Mouse (Mus musculus) liver, adult 2 months (tissue): Measurements from ENCODE around the gene Mgme1. TPM values are rescaled to one million over a fixed set of nuclear protein-coding genes. Genes with fewer than 3 reads are reported as not detected.

Experiments
- DNase-seq: peaks from one replicate; pipeline ENCODE4 v3.0.0-alpha.2; 2011; ENCODE audit warnings: low read depth, low spot score; ENCODE audit errors: extremely low read depth
- H3K27ac ChIP-seq: fragments of 200-500 bp; replicated peaks from 2 replicates; pipeline ENCODE4 v1.5.1; 2012; ENCODE audit warnings: low read depth, mild to moderate bottlenecking, control low read depth, inconsistent platforms, low read length; ENCODE audit not compliant: insufficient read depth
- H3K27me3 ChIP-seq: fragments of 200-500 bp; 2 replicates; pipeline ENCODE4 v1.6.1; 2012; ENCODE audit warnings: mild to moderate bottlenecking, moderate library complexity, low read length, inconsistent platforms; ENCODE audit not compliant: control insufficient read depth, insufficient read depth
- H3K36me3 ChIP-seq: fragments of 200-500 bp; 2 replicates; pipeline ENCODE4 v1.6.1; 2012; ENCODE audit warnings: low read length, inconsistent platforms; ENCODE audit not compliant: control insufficient read depth, insufficient read depth
- H3K4me1 ChIP-seq: fragments of 200-500 bp; 2 replicates; pipeline ENCODE4 v1.6.1; 2011; ENCODE audit warnings: low read length; ENCODE audit not compliant: control insufficient read depth, insufficient read depth
- H3K4me3 ChIP-seq: fragments of 200-500 bp; 2 replicates; pipeline ENCODE4 v1.5.1; 2011; ENCODE audit warnings: low read depth, mild to moderate bottlenecking, control low read depth, low read length, moderate library complexity; ENCODE audit not compliant: insufficient read depth
- H3K79me2 ChIP-seq: fragments of 200-500 bp; 2 replicates; pipeline ENCODE4 v1.6.1; 2012; ENCODE audit warnings: inconsistent platforms, mild to moderate bottlenecking, low read length, moderate library complexity; ENCODE audit not compliant: control insufficient read depth, insufficient read depth
- H3K9ac ChIP-seq: fragments of 200-500 bp; 2 replicates; pipeline ENCODE4 v1.6.1; 2012; ENCODE audit warnings: low read depth, mild to moderate bottlenecking, control low read depth, inconsistent platforms, low read length
- CTCF ChIP-seq: fragments of 200-500 bp; IDR thresholded peaks from 2 replicates; pipeline ENCODE4 v1.5.1; 2011; ENCODE audit warnings: low read depth, low read length, control low read depth
- POLR2A ChIP-seq: fragments of 200-500 bp; IDR thresholded peaks from 2 replicates; pipeline ENCODE4 v1.6.1; 2011; ENCODE audit warnings: low read length, control low read depth; ENCODE audit not compliant: insufficient read depth; ENCODE audit errors: extremely low read depth
- whole genome bisulfite sequencing: fragments of 180-500 bp; shearing (Covaris S2); methylation state at CpG from one replicate; pipeline ENCODE4 v1.1.7; 2018; 5-methylcytosine and 5-hydroxymethylcytosine counted together
- polyA plus RNA-seq: library from polyadenylated mRNA; depleted of rRNA; stranded (reverse); fragments of >200 nt; gene quantifications from 2 replicates; pipeline ENCODE4 v1.2.3, GENCODE M21; 2012; rRNA removed
- total RNA-seq: library from RNA; depleted of rRNA; stranded (reverse); fragments of >200 nt; gene quantifications from 2 replicates; pipeline ENCODE4 v1.2.3, GENCODE M21; 2014; rRNA removed

Gene Mgme1
- 6.8 and 7.2 TPM in 2 replicates for total RNA-seq
- 3.0 and 3.5 TPM in 2 replicates for polyA plus RNA-seq

GRCm38 (mm10) chr2:144270507-144271420 is at the start of gene Mgme1, which contains the start of gene Snx5:
Gene Mgme1, plus strand, starts transcription at chr2:144270663.
Gene Snx5, minus strand, starts transcription at chr2:144270906.
- Histone ChIP-seq H3K36me3 (no peaks in the 10 kb centered on the region; the same call in 1 of the 2 replicates), H3K9ac (peak within 1 kb of the TSS; percentile 95), H3K4me1 (peaks cover 5% of the 10 kb centered on the region; the same call in 1 of the 2 replicates), H3K27me3 (no peaks in the 10 kb centered on the region), H3K79me2 (no peaks in the 10 kb centered on the region; the same call in 1 of the 2 replicates), H3K27ac (peak within 1 kb of the TSS; percentile 96), H3K4me3 (peak within 1 kb of the TSS; percentile 97)
- under 1% methylated on average over 93 of the region's 93 CpGs for WGBS
- peak; percentile 76 for DNase-seq
- TF ChIP-seq POLR2A = peak; percentile 59; the same call in 1 of the 2 replicates
- no peak for TF ChIP-seq CTCF

DNA sequence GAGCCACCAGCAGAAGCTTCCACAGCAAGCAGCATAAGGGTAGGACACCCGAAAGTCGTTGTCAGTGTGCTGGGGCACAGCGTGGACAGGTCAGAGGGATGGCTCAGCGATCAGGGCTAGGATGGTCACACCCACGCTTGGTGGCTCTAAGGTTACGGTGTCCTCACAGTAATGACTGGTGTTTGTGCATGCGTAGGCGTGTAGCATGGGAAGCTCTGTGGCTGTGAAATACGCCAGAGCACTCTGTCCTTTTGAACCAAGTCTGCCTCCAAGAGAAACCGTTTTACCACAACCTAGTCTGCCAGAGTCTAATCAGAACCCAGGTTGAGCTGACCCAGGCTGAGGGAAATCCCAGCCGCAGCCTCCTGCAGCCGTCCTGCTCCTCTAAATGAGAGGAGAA is 46.1 kb upstream of the Mgme1 start:
- peak; percentile 84 for DNase-seq
- TF ChIP-seq CTCF (no peak), POLR2A (no peak)
- peak overlapping the region; percentile 16; the same call in 1 of the 2 replicates for H3K27ac ChIP-seq
- 19% methylated on average over 12 of the region's 12 CpGs for WGBS
- no peaks in the 10 kb centered on the region for H3K27me3 ChIP-seq
- peak overlapping the region; percentile 34 for H3K4me3 ChIP-seq
- no peaks in the 10 kb centered on the region for H3K79me2 ChIP-seq
- peaks cover 3% of the 10 kb centered on the region for H3K4me1 ChIP-seq
- peak overlapping the region; percentile 48 for H3K9ac ChIP-seq
- no peaks in the 10 kb centered on the region for H3K36me3 ChIP-seq

DNA sequence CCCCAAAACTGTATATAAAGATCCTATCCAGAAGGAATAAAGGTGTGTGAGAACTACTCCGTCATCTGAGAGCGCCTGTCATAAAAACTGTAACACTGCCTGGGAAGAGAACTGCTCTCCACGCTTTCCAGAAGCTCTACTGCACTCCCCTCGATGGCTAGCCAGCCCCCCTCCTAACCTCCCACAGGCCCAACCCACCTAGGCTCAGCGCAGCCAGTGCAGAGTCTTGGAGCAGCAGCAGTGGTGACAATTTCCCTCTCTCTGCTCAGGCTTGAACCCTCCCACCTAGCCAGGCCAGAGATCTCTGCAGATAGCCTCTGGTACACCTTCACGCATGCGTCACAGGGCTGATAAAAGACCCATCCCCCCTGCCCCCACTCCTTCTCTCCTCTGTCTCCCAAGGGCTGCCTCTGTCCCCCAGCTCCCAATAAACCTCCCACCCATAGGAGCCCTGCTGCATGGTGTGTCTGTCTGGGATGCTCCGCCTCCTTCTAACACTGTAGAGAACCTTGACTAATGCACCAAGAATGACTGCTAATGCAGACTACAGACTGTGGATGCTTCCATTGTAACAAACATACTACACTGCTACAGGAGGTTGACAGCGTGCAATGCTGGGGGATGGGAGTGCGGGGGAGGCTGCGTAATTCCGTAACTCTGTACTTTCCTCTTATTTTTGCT is 43.4 kb upstream of the Mgme1 start:
- Histone ChIP-seq H3K27ac (no peak overlapping the region), H3K4me1 (peaks cover 8% of the 10 kb centered on the region), H3K36me3 (no peaks in the 10 kb centered on the region), H3K4me3 (no peak overlapping the region), H3K9ac (no peak overlapping the region), H3K27me3 (no peaks in the 10 kb centered on the region), H3K79me2 (no peaks in the 10 kb centered on the region)
- TF ChIP-seq CTCF (no peak), POLR2A (no peak)
- no peak for DNase-seq
- 97% methylated on average over 12 of the region's 12 CpGs for WGBS

DNA sequence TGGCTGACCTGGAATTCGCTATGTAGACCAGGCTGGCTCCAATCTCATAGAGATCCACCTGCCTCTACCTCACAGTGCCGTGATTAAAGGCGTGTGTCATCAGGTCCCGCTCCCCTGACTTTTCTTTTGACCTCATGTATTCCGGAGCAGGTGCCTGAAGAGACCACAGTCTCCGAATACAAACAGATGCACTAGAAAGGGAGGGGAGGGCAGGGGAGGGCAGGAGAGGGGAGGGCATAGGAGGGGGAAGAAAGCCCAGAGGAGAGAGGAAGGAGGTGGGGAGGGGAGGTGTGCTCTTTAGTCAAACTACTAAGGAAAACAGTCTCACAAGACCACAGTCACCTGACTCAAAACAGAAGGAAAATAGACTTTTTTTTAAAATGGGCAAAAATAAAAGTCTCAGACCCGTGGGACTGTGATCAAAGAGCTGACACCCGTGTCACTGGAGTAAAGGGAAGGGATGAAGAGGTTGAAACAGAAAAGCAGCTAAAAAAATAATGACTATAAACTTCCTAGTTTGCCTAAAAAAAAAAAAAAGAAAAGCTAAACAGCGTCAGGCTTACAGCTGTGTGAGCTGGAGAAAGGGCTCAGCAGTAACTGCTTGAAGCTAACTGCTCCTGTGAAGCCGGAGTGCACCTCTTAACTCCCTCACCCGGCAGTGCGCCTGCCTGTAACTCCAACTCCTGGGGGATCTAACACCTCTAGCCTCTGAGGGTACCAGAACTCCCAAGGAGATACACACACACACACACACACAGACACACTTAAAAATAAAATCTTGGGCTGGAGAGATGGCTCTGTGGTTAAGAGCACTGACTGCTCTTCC is 41.7 kb upstream of the Mgme1 start:
- no peak overlapping the region for H3K27ac ChIP-seq
- DNase-seq = no peak
- H3K36me3 ChIP-seq = no peaks in the 10 kb centered on the region
- H3K79me2 ChIP-seq = no peaks in the 10 kb centered on the region
- no peak overlapping the region for H3K4me3 ChIP-seq
- TF ChIP-seq CTCF (no peak), POLR2A (no peak)
- WGBS = 93% methylated on average over 12 of the region's 12 CpGs
- H3K4me1 ChIP-seq = peaks cover 8% of the 10 kb centered on the region
- no peaks in the 10 kb centered on the region for H3K27me3 ChIP-seq
- H3K9ac ChIP-seq = no peak overlapping the region

GRCm38 (mm10) chr2:144229647-144230046 is 40.8 kb upstream of the Mgme1 start:
- TF ChIP-seq CTCF (no peak), POLR2A (no peak)
- 94% methylated on average over 14 of the region's 14 CpGs for WGBS

More at GRCm38 (mm10) chr2:144229647-144230046, 40.8 kb upstream of the Mgme1 start:
- Histone ChIP-seq H3K4me3 (no peak overlapping the region), H3K79me2 (no peaks in the 10 kb centered on the region), H3K27ac (no peak overlapping the region), H3K27me3 (no peaks in the 10 kb centered on the region), H3K36me3 (no peaks in the 10 kb centered on the region), H3K9ac (no peak overlapping the region), H3K4me1 (peaks cover 5% of the 10 kb centered on the region)
- DNase-seq = no peak
